Mouse (Mus musculus): ENCODE results near the gene Phldb3. TPM values are rescaled to one million over a fixed set of nuclear protein-coding genes. Genes with fewer than 3 reads are reported as not detected.

Phldb3 gene
- polyA plus RNA-seq, 1 experiment = 7.5 TPM

GRCm38 (mm10) chr7:24606046-24606445, 4.5 kb upstream of the Phldb3 start:
- TF ChIP-seq POLR2A (IDR thresholded peaks at IDR 0.05; ENCODE audit: low read depth, low read length) (no peak), CTCF (IDR thresholded peaks at IDR 0.05; ENCODE audit: extremely low read depth, insufficient read length, insufficient replicate concordance, low read depth, low read length) (no peak)
- 64% methylated on average over 7 of the region's 7 CpGs for WGBS
- peaks cover 10% of the 10 kb centered on the region; the same call in 1 of the 2 replicates for H3K4me1 ChIP-seq (ENCODE audit: control insufficient read depth, insufficient read depth, insufficient read length, low read length)
- H3K27ac ChIP-seq (ENCODE audit: insufficient read depth, low read depth, low read length) = no peak overlapping the region
- no peak overlapping the region for H3K4me3 ChIP-seq (ENCODE audit: low read depth, low read length)
- 0 out of 2 replicates have a peak, but pooled peaks cover 1% of the 10 kb centered on the region for H3K36me3 ChIP-seq (ENCODE audit: control insufficient read depth, insufficient read depth, low read length)
- H3K27me3 ChIP-seq (ENCODE audit: control insufficient read depth, insufficient read depth, low read length) = no peaks in the 10 kb centered on the region

DNA sequence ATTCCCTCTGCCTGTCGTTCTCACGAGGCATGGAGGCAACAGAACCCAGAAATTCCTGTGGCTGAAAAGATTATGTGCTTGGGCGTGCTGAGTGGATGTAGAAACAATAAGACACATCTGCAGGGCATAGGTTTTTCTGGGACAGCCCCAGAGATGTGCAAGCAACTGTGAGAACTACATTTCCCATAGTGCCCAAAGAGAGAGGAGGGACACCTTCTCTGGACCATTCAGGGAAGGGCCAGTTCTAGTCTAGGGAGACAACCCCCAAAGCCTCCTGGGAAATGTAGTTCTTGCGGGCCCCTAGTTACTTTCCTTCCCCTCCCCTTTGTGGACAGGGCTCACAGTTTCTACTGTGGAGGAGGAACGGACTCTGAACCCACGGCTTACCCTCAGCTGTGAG, 2.5 kb upstream of the Phldb3 start:
- Histone ChIP-seq H3K27ac (ENCODE audit: insufficient read depth, low read depth, low read length) (peak overlapping the region; percentile 13; the same call in 1 of the 2 replicates), H3K27me3 (ENCODE audit: control insufficient read depth, insufficient read depth, low read length) (no peaks in the 10 kb centered on the region), H3K4me1 (ENCODE audit: control insufficient read depth, insufficient read depth, insufficient read length, low read length) (peaks cover 15% of the 10 kb centered on the region), H3K36me3 (ENCODE audit: control insufficient read depth, insufficient read depth, low read length) (0 out of 2 replicates have a peak, but pooled peaks cover 1% of the 10 kb centered on the region), H3K4me3 (ENCODE audit: low read depth, low read length) (peak overlapping the region; percentile 26)
- no peak for TF ChIP-seq POLR2A (IDR thresholded peaks at IDR 0.05; ENCODE audit: low read depth, low read length)
- no peak for TF ChIP-seq CTCF (IDR thresholded peaks at IDR 0.05; ENCODE audit: extremely low read depth, insufficient read length, insufficient replicate concordance, low read depth, low read length)
- WGBS = 46% methylated on average over 6 of the region's 6 CpGs

- Histone ChIP-seq H3K4me1 (ENCODE audit: control insufficient read depth, insufficient read depth, insufficient read length, low read length) (peaks cover 15% of the 10 kb centered on the region), H3K27me3 (ENCODE audit: control insufficient read depth, insufficient read depth, low read length) (no peaks in the 10 kb centered on the region), H3K36me3 (ENCODE audit: control insufficient read depth, insufficient read depth, low read length) (0 out of 2 replicates have a peak, but pooled peaks cover 1% of the 10 kb centered on the region), H3K27ac (ENCODE audit: insufficient read depth, low read depth, low read length) (peak overlapping the region; percentile 13; the same call in 1 of the 2 replicates), H3K4me3 (ENCODE audit: low read depth, low read length) (peak overlapping the region; percentile 26)
- TF ChIP-seq POLR2A (IDR thresholded peaks at IDR 0.05; ENCODE audit: low read depth, low read length) (no peak), CTCF (IDR thresholded peaks at IDR 0.05; ENCODE audit: extremely low read depth, insufficient read length, insufficient replicate concordance, low read depth, low read length) (no peak)
- 67% methylated on average over 8 of the region's 8 CpGs for WGBS
These were observed 2.0 kb upstream of the Phldb3 start for GRCm38 (mm10) chr7:24608561-24608960.

GRCm38 (mm10) chr7:24610879-24611494, 424 bp downstream of the Phldb3 start:
- H3K27ac ChIP-seq (ENCODE audit: insufficient read depth, low read depth, low read length) = peak overlapping the region; percentile 48
- H3K4me3 ChIP-seq (ENCODE audit: low read depth, low read length) = peak overlapping the region; percentile 71
- peak; percentile 94; the same call in 1 of the 2 replicates for TF ChIP-seq POLR2A (IDR thresholded peaks at IDR 0.05; ENCODE audit: low read depth, low read length)
- no peak for TF ChIP-seq CTCF (IDR thresholded peaks at IDR 0.05; ENCODE audit: extremely low read depth, insufficient read length, insufficient replicate concordance, low read depth, low read length)
- WGBS = under 1% methylated on average over 36 of the region's 36 CpGs
- H3K27me3 ChIP-seq (ENCODE audit: control insufficient read depth, insufficient read depth, low read length) = no peaks in the 10 kb centered on the region
- H3K4me1 ChIP-seq (ENCODE audit: control insufficient read depth, insufficient read depth, insufficient read length, low read length) = peaks cover 14% of the 10 kb centered on the region
- H3K36me3 ChIP-seq (ENCODE audit: control insufficient read depth, insufficient read depth, low read length) = 0 out of 2 replicates have a peak, but pooled peaks cover 1% of the 10 kb centered on the region

DNA sequence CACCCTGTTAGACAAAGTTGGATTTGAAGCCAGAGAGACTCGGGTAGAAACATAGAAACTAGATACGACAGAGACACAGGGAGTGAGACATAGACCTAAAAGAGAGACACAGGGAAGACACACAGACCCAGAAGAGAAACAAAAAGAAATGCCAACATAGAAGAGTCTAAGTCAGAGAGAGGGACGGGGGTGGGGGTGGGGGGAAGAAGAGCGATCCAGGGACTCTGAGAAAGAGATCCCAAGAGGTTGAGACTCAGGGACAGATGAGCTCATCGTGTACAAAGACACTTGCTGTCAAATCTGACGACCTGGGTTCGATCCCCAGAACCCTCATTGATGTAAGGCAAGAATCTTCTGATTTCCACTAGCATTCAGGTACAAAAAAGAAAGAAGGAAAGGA, 1.1 kb downstream of the Phldb3 start:
- Histone ChIP-seq H3K27ac (ENCODE audit: insufficient read depth, low read depth, low read length) (no peak overlapping the region), H3K4me3 (ENCODE audit: low read depth, low read length) (peak overlapping the region; percentile 71), H3K36me3 (ENCODE audit: control insufficient read depth, insufficient read depth, low read length) (peaks cover 1% of the 10 kb centered on the region; the same call in 1 of the 2 replicates), H3K27me3 (ENCODE audit: control insufficient read depth, insufficient read depth, low read length) (no peaks in the 10 kb centered on the region), H3K4me1 (ENCODE audit: control insufficient read depth, insufficient read depth, insufficient read length, low read length) (peaks cover 13% of the 10 kb centered on the region)
- 13% methylated on average over 7 of the region's 7 CpGs for WGBS
- TF ChIP-seq POLR2A (IDR thresholded peaks at IDR 0.05; ENCODE audit: low read depth, low read length) (no peak), CTCF (IDR thresholded peaks at IDR 0.05; ENCODE audit: extremely low read depth, insufficient read length, insufficient replicate concordance, low read depth, low read length) (no peak)

DNA sequence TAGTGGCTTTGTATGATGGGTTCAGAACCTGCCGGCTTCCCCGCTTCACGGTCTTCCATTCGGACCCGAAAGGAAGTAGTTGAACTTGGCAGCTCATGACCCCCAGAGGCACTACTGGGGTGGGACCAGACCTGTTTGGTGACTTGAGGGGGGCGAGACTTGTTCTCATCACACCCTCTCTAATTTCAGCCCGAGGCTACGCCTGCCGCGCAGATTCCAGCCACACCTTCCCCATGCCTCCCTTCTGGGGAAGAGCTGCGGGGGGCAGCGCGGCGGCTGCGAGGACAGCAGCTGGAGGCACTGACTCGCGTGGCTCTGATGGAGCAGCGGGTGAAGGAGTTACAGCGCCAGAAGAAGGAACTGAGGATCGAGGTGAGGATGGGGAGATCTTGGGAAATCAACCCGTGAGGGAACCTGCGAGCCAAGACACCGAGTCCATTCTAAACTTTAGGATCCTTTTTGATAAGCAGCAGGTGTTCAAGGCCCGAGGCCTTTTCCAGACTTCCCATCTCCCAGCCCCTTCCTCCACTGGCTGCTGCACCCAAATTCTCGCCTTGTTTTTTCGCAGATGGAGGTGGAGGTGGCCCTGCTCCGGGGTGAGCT, 1.8 kb downstream of the Phldb3 start:
- 41% methylated on average over 27 of the region's 27 CpGs for WGBS
- H3K27me3 ChIP-seq (ENCODE audit: control insufficient read depth, insufficient read depth, low read length) = no peaks in the 10 kb centered on the region
- peak overlapping the region; percentile 35 for H3K4me3 ChIP-seq (ENCODE audit: low read depth, low read length)
- H3K36me3 ChIP-seq (ENCODE audit: control insufficient read depth, insufficient read depth, low read length) = peaks cover 4% of the 10 kb centered on the region; the same call in 1 of the 2 replicates
- H3K4me1 ChIP-seq (ENCODE audit: control insufficient read depth, insufficient read depth, insufficient read length, low read length) = peaks cover 13% of the 10 kb centered on the region
- TF ChIP-seq CTCF (IDR thresholded peaks at IDR 0.05; ENCODE audit: extremely low read depth, insufficient read length, insufficient replicate concordance, low read depth, low read length) (no peak), POLR2A (IDR thresholded peaks at IDR 0.05; ENCODE audit: low read depth, low read length) (no peak)
- no peak overlapping the region for H3K27ac ChIP-seq (ENCODE audit: insufficient read depth, low read depth, low read length)

GRCm38 (mm10) chr7:24614816-24615215, 4.3 kb downstream of the Phldb3 start:
- Histone ChIP-seq H3K27ac (ENCODE audit: insufficient read depth, low read depth, low read length) (no peak overlapping the region), H3K27me3 (ENCODE audit: control insufficient read depth, insufficient read depth, low read length) (no peaks in the 10 kb centered on the region), H3K4me1 (ENCODE audit: control insufficient read depth, insufficient read depth, insufficient read length, low read length) (peaks cover 9% of the 10 kb centered on the region), H3K36me3 (ENCODE audit: control insufficient read depth, insufficient read depth, low read length) (peaks cover 11% of the 10 kb centered on the region), H3K4me3 (ENCODE audit: low read depth, low read length) (no peak overlapping the region)
- TF ChIP-seq POLR2A (IDR thresholded peaks at IDR 0.05; ENCODE audit: low read depth, low read length) (no peak), CTCF (IDR thresholded peaks at IDR 0.05; ENCODE audit: extremely low read depth, insufficient read length, insufficient replicate concordance, low read depth, low read length) (no peak)
- WGBS = 76% methylated on average over 13 of the region's 13 CpGs
